Mouse (Mus musculus) megakaryocyte, adult 5-6 weeks (primary cell): ENCODE measurements around the gene Akr1b8. TPM values are rescaled to one million over a fixed set of nuclear protein-coding genes. Genes with fewer than 3 reads are reported as not detected.
"Not testable (repeated sequence)": the region's sequence is repeated elsewhere in the genome, so short reads cannot be mapped to it uniquely, and the experiment has no call there.

ENCODE experiments used
- ATAC-seq: 2 replicates; pipeline ENCODE4 v1.8.0; 2016; ENCODE audit warnings: mild to moderate bottlenecking, inconsistent platforms; ENCODE audit not compliant: poor library complexity, severe bottlenecking
- total RNA-seq, 2 experiments: library from RNA; stranded (forward) in 1 of 2; stranded (reverse) in 1 of 2; fragments of 153-499, 151-499 nt in 1 of 2; fragments of 221-1000, 200-1000 nt in 1 of 2; gene quantifications; 2 replicates each; pipeline versions ENCODE4 v1.2.3 to v1.2.4; 2015 to 2017

The Akr1b8 gene
- total RNA-seq (2015) (not detected in 2 replicates), total RNA-seq (2017) (not detected in 2 replicates)

DNA sequence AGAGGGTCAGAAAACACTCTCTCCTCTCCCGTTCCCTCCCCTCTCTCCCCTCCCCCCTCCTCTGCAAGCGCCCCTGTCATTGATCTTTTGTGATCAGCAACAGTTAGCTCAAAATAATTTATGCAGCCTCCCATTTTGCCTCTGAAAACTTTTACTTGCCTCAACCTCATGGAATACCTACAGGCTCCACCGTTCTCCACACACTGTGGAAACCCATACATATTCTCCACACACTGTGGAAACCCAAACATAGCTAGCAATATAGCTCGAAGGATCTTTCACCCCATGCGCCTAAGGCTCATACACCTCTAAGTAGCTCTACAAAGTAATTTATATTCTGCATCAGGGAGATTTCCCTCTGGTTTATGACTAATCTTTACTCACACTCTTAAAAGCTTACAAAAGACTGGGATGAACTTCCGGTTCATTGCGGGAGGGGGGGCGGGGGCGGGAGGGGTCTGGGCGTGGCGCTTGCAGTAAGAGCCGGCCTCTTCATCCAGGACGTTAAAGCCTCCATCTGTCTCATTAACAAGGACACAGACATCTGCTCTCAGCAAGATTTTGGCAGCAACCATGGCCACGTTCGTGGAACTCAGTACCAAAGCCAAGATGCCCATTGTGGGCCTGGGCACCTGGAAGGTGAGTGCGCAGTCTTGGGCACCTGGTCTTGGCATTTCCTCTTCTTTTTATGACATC is at the start of gene Akr1b8:
Gene Akr1b8 (plus strand): TSS at position 462 of the 696 bp plus-strand sequence.
- ATAC-seq = no peak

DNA sequence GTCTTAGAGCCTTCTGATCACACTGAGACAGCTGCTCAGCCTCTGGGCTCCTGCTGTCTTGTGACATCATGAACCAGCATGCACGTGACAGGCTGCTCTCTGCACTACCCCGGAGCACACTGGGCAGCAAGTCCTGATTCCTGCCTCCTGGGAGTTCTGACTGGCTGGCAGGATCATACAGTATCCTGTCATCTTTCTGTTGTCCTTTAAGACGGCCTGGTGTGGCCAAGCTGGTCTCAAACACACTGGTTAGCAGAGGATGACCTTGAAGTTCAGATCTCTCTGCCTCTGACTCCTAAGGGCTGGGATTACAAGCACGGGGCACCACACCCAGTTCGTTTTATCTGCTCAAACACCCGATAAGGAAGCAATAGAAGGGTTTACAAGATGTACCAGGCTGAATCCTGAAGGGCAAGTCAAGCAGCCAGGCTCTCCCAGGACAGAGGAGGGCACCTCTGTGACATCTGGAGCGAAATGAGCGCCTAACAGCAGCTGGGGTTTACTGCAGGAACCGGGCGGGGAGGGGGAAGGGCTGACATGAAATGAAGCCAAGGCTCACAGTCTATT is 49.2 kb upstream of the Akr1b8 start:
- ATAC-seq = no peak

DNA sequence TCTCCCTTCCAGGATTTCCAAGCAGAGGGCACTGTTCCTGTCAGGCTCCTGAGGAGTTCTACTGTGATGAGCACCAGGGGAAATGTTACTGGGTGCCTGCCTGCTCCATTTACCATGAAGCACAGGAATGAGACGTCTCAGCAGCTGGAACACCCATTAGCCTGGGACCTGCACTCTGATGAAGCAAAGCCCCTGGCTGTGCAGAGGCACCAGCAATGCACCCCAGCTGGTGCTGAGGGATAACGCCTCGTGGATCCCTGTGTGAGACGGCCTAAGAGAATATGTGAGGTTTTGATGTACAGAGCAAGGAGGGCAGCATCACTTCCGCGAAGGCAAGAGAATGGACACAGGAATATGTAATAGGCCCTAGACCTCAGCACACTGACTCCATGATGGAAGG is 47.1 kb upstream of the Akr1b8 start:
- no peak for ATAC-seq

DNA sequence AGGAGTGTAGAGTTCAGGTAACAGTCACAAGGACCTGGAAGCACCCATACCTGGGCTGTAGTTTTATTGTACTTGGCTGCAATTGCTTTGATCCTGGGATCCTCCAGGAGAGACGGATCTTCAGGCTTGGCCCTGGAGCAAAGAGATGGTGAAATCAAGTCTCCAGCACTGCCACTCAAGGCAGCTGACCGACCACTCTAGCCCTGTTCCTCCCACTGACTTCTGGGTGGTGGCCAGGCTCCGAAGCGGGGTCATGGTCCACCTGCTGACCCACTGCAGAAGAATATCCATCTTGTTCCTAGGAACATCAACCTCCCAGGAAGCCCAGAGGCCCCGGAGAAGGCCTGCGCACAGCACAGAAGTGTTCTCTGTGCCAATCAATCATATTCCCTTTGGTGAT is 44.4 kb upstream of the Akr1b8 start:
- no peak for ATAC-seq

DNA sequence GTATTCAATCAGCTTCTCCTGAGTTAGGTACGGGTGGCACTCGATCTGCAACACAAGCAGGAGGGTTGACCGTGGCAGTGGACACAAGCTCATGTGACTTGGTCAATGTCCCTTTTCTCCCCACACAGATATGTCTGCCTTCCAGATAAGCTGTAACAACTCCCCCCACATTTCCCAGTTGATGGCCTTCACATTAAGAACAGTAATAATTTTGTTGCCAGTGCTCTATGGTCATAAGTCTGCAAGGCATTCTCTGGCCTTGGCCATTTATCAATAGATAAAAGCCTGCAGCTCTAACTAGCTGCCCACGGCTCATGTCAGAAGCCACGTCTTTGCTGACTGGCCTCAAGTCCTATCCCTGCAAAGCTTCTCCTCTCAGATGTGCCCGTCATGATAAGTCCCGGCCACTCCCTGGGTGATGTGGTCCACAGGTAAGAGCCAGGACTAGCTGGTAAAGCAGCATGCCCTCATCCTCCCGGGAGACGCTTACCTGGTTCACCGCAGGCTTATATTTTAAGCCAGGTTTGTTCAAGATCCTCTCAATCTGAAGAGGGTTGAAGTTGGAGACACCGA is 43.8 kb upstream of the Akr1b8 start:
- no peak for ATAC-seq

DNA sequence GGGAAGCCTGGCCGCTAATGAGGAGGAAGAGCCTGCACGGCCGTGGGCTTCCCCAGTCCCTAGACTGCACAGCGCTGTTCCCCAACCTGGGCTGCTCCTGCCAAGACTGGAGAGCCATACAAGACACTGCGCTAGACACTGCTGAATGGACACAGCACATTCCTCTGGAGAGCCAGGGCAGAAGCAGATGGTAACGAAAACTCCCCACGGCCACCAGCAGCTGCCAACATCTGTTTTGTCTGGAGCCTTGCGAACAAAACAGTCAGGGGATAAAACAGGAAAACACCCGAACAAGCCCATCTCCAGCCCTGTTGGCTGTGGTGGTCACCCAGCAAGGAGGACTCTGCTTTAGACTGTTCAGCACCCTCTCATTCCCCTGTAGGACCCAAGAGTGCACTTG is 40.5 kb upstream of the Akr1b8 start:
- ATAC-seq = no peak

DNA sequence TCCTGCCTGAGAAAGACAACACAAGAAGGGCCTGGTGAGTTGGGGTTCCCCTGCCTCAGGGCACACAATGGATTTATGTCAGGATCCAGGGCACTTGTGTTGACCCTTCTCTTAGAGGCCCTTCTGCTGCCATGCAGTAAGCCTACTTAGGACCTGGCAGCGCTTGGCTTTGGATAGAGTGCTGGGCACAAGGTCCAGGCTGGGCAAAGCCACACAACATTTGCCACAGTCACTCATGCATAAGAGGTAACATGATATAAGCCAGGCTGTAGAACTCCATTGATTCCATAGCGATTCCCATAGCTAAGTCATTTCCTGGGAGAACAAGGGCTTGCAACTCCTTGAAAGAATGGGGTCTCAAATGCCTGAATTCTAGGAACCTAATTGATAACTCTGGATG is 40.0 kb upstream of the Akr1b8 start:
- ATAC-seq = no peak

DNA sequence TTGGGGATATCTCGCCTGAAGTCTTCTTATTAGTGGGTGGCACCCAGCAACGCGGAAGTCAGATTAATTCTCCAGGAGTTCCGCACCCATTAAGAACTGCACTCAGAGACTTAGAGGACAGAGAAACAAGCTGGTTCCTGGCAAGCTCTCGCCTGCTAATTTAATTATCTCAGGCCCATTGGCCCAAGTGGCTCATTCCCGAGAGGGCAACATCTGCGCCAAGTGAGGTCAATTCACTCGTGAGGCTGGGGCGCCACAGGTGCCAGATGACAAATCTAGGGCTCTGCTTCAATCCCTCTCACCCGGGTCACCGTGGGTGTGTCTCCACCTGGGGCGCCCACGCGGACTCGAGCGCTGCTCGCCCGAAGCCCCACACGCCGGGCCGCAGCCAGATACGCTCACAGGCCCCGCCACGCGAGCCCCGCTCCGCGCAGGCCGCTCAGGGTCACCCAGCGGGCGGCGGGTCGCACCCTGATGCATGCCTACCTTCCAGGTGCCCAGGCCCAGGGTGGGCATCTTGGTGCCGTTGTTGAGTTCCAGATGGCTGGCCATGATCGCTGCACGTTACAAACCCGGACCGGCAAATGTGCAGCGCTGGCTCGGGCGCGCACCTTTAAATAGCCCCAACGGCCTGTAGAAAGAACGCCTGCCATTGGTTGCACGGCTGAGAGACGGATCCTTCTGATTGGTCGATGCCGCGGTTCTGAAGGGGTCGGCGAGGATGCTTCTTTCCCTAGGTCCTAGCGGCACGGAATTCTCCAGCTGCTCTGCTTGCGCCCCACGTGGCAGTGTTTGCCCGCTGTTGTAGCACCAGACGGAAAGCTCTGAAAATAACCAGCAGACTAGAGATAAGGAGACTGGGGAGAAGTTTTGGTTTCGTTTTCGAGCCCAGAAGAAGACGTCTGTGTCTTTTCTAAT is 36.8 kb upstream of the Akr1b8 start, which contains the start of gene Akr1b3:
Gene Akr1b3 (minus strand): TSS at position 625 of the 918 bp plus-strand sequence.
- peak; percentile 94 for ATAC-seq

DNA sequence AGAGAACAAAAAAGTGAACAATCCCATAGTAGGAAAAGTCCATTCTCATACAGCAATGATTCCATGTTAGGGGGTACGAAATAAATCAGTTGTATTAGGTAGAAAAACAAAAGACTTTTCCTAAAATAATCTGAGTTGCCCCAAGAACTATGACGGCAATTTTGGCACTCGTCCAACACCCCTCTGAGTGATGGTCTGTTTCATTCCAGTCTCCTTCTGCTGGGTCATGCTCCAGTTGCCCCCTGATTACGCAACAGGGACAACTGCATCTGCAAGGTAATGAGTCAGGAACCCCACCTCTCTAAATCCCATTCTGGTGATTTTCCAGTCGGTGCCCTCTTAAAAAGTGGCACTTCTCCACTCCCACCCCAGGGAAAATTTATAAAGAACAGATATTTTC is 35.7 kb upstream of the Akr1b8 start:
- ATAC-seq = no peak

DNA sequence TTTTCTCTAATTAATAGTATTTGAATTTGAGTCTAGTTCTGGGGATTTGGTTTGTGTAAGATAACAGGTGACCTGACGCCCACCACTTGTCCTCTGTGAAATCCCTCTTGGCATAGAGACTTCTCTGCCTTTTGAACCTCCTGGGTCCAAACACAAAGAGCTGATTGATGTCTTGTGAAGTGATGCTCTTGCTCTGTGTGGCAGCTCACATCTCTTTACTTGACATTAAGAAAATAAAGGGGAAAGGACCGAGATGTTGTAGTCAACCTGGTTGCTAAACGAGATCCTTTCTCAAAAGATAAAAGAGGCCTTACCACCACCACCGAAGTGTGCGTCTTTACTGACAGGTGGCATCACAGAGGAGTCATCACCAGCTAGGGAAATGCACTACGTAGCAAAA is 35.3 kb upstream of the Akr1b8 start:
- ATAC-seq = no peak

DNA sequence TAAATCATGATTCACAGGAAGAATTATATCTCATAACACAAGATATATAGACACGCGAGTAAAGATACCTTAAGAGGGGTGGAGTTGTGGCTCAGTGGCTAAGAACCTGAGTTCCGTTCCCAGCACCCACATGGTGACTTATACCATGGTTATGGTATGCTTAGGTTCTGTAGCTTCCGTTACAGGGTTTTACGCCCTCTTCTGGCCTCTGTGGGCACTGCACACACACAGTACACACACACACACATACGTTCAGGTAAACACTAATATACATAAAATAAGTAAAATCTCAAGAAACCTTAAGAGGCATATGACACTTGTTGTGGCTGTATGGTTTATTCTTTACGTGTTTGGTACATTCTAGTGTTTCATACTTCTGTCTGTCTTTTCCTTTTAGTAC is 31.8 kb upstream of the Akr1b8 start:
- ATAC-seq = no peak

DNA sequence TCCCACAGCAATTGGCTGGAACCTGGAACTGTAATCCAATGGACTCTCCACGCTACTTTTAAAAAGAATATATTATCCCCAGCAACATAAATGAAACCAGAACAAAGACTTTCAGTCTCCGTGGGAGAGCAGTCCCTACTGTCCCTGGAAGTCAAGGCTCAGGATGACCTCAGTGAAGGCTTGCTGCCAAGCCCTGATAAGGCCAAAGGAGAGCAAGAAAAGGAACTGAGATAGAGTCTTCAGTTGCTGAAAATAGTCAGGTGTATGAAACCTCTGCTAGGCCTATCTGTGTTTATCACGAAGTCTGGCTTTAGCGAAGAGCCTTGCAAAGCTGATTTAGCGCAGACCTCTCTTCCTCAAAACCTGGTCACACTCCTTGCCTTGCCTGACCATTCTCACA is 22.5 kb upstream of the Akr1b8 start:
- ATAC-seq = no peak

DNA sequence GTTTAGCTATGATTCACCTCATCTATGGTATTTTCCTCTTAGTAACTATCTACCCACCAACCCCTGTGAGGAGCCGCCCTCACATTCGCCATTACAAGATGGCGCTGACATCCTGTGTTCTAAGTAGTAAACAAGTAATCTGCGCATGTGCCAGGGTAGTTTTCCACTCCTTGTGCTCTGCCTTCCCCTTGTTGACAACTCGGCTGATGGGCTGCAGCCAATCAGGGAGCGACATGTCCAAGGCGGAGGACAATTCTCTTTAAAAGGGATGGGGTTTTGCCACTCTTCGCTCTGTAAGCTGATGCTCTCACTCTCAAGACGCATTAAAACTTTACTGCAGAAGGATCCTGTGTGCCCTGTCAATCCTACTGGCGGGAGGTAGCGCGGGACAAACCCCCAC is 22.1 kb upstream of the Akr1b8 start:
- ATAC-seq = not testable (repeated sequence)

DNA sequence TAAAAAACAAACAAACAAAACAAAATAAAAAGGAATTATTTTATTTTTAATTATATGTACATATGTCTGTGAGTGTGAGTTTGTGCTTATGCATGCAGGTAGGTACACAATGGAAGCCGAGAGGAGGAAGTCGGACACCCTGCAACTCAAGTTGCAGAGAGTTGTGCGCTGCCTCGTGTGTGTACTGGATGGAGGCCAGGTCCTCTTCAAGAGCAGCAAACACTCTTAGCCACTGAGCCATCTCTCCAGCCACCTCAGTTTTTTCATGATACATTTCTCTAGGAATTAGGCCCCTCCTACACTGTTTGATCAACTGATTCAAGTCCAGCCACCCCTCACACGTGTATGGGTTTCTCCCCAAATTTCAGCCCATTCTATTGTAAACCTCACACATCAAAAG is 19.2 kb upstream of the Akr1b8 start:
- no peak for ATAC-seq

DNA sequence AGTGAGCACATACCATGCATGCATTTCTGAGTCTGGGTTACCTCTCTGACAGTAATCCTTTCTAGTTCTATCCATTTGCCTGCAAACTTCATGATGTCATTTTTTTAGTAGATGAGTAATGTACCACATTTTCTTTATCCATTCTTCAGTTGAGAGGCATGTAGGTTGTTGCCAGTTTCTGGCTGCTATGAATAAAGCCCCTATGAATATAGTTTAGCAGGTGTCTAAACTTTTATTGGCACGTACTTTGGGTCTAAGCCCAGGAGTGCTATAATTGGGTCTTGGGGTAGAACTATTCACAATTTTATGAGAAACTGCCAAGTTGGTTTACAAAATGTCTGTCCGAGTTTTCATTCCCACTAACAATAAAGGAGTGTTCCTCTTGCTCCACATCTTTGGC is 16.1 kb upstream of the Akr1b8 start:
- ATAC-seq = no peak

DNA sequence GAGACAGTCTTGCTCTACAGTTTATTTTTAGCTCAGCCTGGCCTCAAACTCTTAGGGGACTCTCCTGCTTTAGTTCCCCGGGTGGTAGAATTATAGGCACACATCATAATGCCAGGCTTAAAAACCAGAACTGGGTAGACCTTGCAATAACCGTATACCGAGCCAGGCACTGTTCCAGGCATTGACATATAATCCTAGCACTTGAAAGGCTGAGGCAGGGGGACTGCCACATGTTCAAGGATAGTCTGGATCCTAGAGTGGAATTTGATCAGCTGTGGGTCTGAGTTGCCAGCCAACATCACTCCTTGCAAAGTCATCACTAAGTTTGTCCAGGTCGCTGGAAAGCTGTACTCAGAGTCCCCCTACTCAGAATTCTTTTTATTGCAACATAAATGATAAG is 11.9 kb upstream of the Akr1b8 start:
- ATAC-seq = no peak

DNA sequence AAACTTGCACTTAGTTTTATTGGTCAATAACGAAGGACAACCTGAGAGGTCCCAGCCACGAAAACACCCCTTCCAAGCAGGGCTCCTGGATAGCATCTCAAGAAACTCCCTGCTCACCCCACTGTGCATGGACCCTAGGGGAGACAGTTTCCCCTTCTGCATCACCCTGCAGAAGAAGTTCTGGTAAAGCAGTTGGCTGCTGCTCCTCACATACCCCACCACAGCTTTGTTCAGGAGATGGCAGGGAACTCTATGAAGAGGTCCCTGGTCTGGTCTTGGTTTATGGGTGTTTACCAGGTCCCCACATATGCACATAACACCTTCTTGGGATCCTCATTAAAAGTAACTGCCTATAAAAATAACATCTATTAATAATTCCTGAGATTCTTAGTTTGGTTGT is 11.4 kb upstream of the Akr1b8 start:
- ATAC-seq = no peak

DNA sequence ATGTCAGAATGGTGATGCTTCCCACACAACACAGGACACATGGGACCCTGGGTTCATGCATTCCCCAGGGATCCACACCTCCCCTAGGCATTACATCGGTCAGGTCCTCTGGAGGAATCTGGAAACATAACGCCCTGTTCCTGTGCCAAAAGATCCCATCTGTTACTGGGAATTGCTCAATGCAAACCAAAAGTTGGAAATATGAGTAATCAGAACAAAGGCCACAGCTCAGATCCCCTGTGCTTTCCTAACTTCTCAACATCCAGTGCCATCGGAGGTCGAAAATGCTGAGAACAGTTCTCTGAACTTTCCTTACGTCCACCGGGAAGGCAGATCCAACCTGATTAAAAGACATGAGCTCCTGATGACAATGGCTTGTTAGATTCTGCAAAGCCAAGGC is 10.5 kb upstream of the Akr1b8 start:
- ATAC-seq = no peak

DNA sequence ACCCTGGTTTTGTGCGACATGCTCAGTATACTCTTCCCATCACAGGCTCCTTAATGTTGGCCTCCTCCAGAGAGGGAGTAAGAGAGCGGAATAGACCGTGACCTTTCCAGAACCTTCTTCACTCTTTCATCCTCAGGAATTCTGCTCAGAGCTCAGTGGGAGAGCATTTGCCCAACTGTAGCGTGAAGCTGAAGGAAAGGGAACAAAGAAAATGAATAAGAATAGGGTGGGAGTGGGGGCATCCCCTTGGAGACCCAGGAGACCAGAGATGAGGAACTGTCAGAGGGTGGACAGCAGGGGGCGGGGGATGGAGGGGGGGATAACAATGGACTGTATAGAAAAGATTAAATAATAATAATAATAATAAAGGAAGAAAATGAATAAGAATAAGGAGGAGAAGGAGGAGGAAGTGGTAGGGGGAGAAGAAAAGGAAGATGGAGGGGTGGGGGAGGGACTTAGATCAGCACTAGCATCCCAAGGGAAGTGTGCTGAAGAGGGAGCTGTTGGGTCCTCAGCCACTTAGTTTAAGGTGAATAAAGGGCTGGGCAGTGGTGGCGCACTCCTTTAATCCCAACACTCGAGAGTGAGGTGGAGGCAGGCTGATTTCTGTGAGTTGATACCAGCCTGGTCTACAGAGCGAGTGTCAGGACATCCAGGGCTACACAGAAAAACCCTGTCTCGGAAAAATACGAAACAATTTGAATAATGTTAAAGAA is 9.6 kb upstream of the Akr1b8 start:
- no peak for ATAC-seq

DNA sequence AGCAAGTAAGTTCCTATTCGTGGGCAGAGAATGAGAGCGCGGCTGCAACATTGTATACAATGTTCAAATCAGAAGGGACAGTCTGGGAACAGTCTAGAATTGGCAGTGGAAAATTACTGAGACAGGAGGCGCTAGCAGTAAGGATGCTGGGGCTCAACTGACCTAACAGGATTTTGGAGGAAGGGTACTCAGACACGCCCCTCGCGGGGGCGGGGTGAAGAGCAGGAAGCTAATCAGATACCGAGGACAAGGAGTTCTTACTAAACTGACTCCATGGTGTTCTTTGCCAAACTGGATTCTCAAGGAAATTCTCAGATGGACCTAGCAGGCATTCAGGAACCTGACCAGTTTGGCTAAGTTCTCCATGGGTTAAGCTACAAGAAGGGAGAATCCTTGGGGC is 9.0 kb upstream of the Akr1b8 start:
- ATAC-seq = no peak
